Comparison of ENCODE assay signal across 26 mouse cellular contexts in genomic region chr7:25192110-25192509, GRCm38 (mm10). TPM values are rescaled to one million over a fixed set of nuclear protein-coding genes. Genes with fewer than 3 reads are reported as not detected.
DNase-seq lines count a peak whose midpoint lies in the region; ATAC-seq and TF ChIP-seq lines count a peak whose summit lies in the region.
"Had no signal": no experiment of that assay in that cellular context is flagged by ENCODE, and none has a peak within 500 bp of the region (broad histone marks: within the 10 kb centered on the region; RNA-seq: fewer than 3 reads in every experiment).

No protein-coding gene starts in this region.

- H3K9me3 ChIP-seq in forebrain, postnatal 0 days (ENCODE audit: low read length) = no peaks in the 10 kb centered on the region
- H3K9me3 ChIP-seq in forebrain, embryonic 10.5 days = no peaks in the 10 kb centered on the region
- H3K9me3 ChIP-seq in midbrain, postnatal 0 days (ENCODE audit: low read length) = no peaks in the 10 kb centered on the region
- H3K9me3 ChIP-seq in kidney, embryonic 15.5 days (replicated peaks) = no peaks in the 10 kb centered on the region
- no peaks in the 10 kb centered on the region for H3K9me3 ChIP-seq in liver, embryonic 11.5 days (ENCODE audit: control insufficient read depth, low read length)
- H3K9me3 ChIP-seq: embryonic facial prominence, embryonic 12.5 days; forebrain, embryonic 12.5 days; limb, embryonic 13.5 days; megakaryocyte, embryonic 14.5 days had no signal

- WGBS in forebrain, postnatal 0 days = 70% methylated on average over 8 of the region's 8 CpGs
- 80% methylated on average over 8 of the region's 8 CpGs for WGBS in forebrain, embryonic 10.5 days
- WGBS in midbrain, postnatal 0 days = 71% methylated on average over 8 of the region's 8 CpGs
- WGBS in kidney, embryonic 15.5 days = 81% methylated on average over 8 of the region's 8 CpGs
- WGBS in liver, embryonic 11.5 days = 80% methylated on average over 8 of the region's 8 CpGs

- H3K27me3 ChIP-seq in forebrain, postnatal 0 days (ENCODE audit: insufficient read depth, low read length) = no peaks in the 10 kb centered on the region
- peaks cover 6% of the 10 kb centered on the region; the same call in 1 of the 2 replicates for H3K27me3 ChIP-seq in forebrain, embryonic 10.5 days (ENCODE audit: poor library complexity, severe bottlenecking)
- no peaks in the 10 kb centered on the region for H3K27me3 ChIP-seq in midbrain, postnatal 0 days (ENCODE audit: insufficient read depth, low read length)
- no peaks in the 10 kb centered on the region for H3K27me3 ChIP-seq in kidney, embryonic 15.5 days
- H3K27me3 ChIP-seq in liver, embryonic 11.5 days (replicated peaks; ENCODE audit: control insufficient read depth, insufficient read depth, low read length) = no peaks in the 10 kb centered on the region
- H3K27me3 ChIP-seq: embryonic facial prominence, embryonic 12.5 days; forebrain, embryonic 12.5 days; limb, embryonic 13.5 days had no signal

- H3K4me2 ChIP-seq in forebrain, postnatal 0 days (ENCODE audit: low read depth) = no peak overlapping the region
- H3K4me2 ChIP-seq in midbrain, postnatal 0 days (ENCODE audit: low read depth, low read length, poor library complexity, severe bottlenecking) = no peak overlapping the region
- no peak overlapping the region for H3K4me2 ChIP-seq in kidney, embryonic 15.5 days
- H3K4me2 ChIP-seq in liver, embryonic 11.5 days = no peak overlapping the region
- H3K4me2 ChIP-seq: embryonic facial prominence, embryonic 12.5 days; forebrain, embryonic 12.5 days; heart, embryonic 11.5 days; limb, embryonic 13.5 days; lung, embryonic 14.5 days had no signal

- TF ChIP-seq CTCF in forebrain, postnatal 0 days (IDR thresholded peaks at IDR 0.05; ENCODE audit: low read depth) = no peak
- no peak for TF ChIP-seq CTCF in midbrain, postnatal 0 days (IDR thresholded peaks at IDR 0.05)

- no peak overlapping the region for H3K9ac ChIP-seq in forebrain, postnatal 0 days
- H3K9ac ChIP-seq in midbrain, postnatal 0 days (replicated peaks; ENCODE audit: low read length, poor library complexity, severe bottlenecking) = no peak overlapping the region
- H3K9ac ChIP-seq in kidney, embryonic 15.5 days = no peak overlapping the region
- no peak overlapping the region for H3K9ac ChIP-seq in liver, embryonic 11.5 days (ENCODE audit: low read depth, low read length)
- H3K9ac ChIP-seq: embryonic facial prominence, embryonic 12.5 days; forebrain, embryonic 12.5 days; limb, embryonic 13.5 days; liver, embryonic 14.5 days; lung, embryonic 14.5 days had no signal

- H3K36me3 ChIP-seq in forebrain, postnatal 0 days (ENCODE audit: insufficient read depth) = no peaks in the 10 kb centered on the region
- no peaks in the 10 kb centered on the region for H3K36me3 ChIP-seq in forebrain, embryonic 10.5 days (replicated peaks)
- H3K36me3 ChIP-seq in midbrain, postnatal 0 days (ENCODE audit: insufficient read depth, low read length) = no peaks in the 10 kb centered on the region
- no peaks in the 10 kb centered on the region for H3K36me3 ChIP-seq in kidney, embryonic 15.5 days
- H3K36me3 ChIP-seq in liver, embryonic 11.5 days (ENCODE audit: control insufficient read depth, insufficient read depth, low read length) = no peaks in the 10 kb centered on the region
- H3K36me3 ChIP-seq: embryonic facial prominence, embryonic 12.5 days; forebrain, embryonic 12.5 days; limb, embryonic 13.5 days had no signal

- no peak overlapping the region for H3K27ac ChIP-seq in forebrain, postnatal 0 days (ENCODE audit: low read depth, low read length)
- no peak overlapping the region for H3K27ac ChIP-seq in forebrain, embryonic 10.5 days
- H3K27ac ChIP-seq in midbrain, postnatal 0 days (ENCODE audit: low read depth, low read length) = no peak overlapping the region
- H3K27ac ChIP-seq in kidney, embryonic 15.5 days = no peak overlapping the region
- no peak overlapping the region for H3K27ac ChIP-seq in liver, embryonic 11.5 days (ENCODE audit: low read depth, low read length)
- H3K27ac ChIP-seq: embryonic facial prominence, embryonic 12.5 days; forebrain, embryonic 12.5 days; layer of hippocampus, adult 2 months; limb, embryonic 13.5 days; liver, embryonic 14.5 days had no signal

- no peak overlapping the region for H3K4me3 ChIP-seq in forebrain, postnatal 0 days (ENCODE audit: low read depth, low read length)
- no peak overlapping the region for H3K4me3 ChIP-seq in forebrain, embryonic 10.5 days
- no peak overlapping the region for H3K4me3 ChIP-seq in midbrain, postnatal 0 days (ENCODE audit: low read depth, low read length)
- no peak overlapping the region for H3K4me3 ChIP-seq in kidney, embryonic 15.5 days (replicated peaks)
- no peak overlapping the region for H3K4me3 ChIP-seq in liver, embryonic 11.5 days (ENCODE audit: low read depth, low read length)
- H3K4me3 ChIP-seq: embryonic facial prominence, embryonic 12.5 days; forebrain, embryonic 12.5 days; layer of hippocampus, adult 2 months; limb, embryonic 13.5 days; megakaryocyte, embryonic 14.5 days had no signal

- H3K4me1 ChIP-seq in forebrain, postnatal 0 days (ENCODE audit: insufficient read depth) = no peaks in the 10 kb centered on the region
- peaks cover 6% of the 10 kb centered on the region; the same call in 1 of the 2 replicates for H3K4me1 ChIP-seq in forebrain, embryonic 10.5 days
- no peaks in the 10 kb centered on the region for H3K4me1 ChIP-seq in midbrain, postnatal 0 days (ENCODE audit: insufficient read depth, low read length)
- H3K4me1 ChIP-seq in kidney, embryonic 15.5 days = no peaks in the 10 kb centered on the region; the same call in 1 of the 2 replicates
- H3K4me1 ChIP-seq in liver, embryonic 11.5 days (replicated peaks; ENCODE audit: control insufficient read depth, insufficient read depth, low read length) = peaks cover 8% of the 10 kb centered on the region; the same call in 1 of the 2 replicates
- H3K4me1 ChIP-seq: embryonic facial prominence, embryonic 12.5 days; limb, embryonic 13.5 days had no signal

- DNase-seq in forebrain, postnatal 0 days = no peak
- no peak for DNase-seq in forebrain, embryonic 10.5 days (ENCODE audit: extremely low spot score, low spot score)
- peak; percentile 25 for DNase-seq in retina, postnatal 1 day
- DNase-seq in retina, embryonic 14.5 days (ENCODE audit: low spot score) = no peak
- peak; percentile 30 for DNase-seq in brain, adult 2 months (ENCODE audit: low read depth, low spot score)
- DNase-seq in midbrain, postnatal 0 days (ENCODE audit: low spot score) = peak; percentile 64
- no peak for DNase-seq in liver, embryonic 11.5 days (ENCODE audit: low spot score)
- DNase-seq: adrenal gland, postnatal 36 days; cerebellum, adult 11-12 months; gastrocnemius, postnatal 10 days; heart, adult 11 months; kidney, adult 9 months; kidney, postnatal 25 days; lung, embryonic 14.5 days; lung, postnatal 36 days; thymus, postnatal 4 days had no signal

- peak; percentile 25; the same call in 1 of the 2 replicates for ATAC-seq in forebrain, postnatal 0 days
- peak; percentile 80 for ATAC-seq in midbrain, postnatal 0 days (ENCODE audit: low FRiP score)
- no peak for ATAC-seq in kidney, embryonic 15.5 days (replicated peaks; ENCODE audit: low FRiP score)
- no peak for ATAC-seq in liver, embryonic 11.5 days (replicated peaks; ENCODE audit: low FRiP score)
- ATAC-seq: CD4-positive, CD25-positive, alpha-beta regulatory T cell, adult 4 months; intestine, embryonic 16.5 days had no signal

RNA-seq across cellular contexts. Expression of gene Pou2f2, which starts 12.6 kb away (rescaled TPM):
- total RNA-seq in forebrain, postnatal 0 days (2014; rRNA removed) = 5.8 and 6.0 TPM in 2 replicates
- 9.8 and 21.2 TPM in 2 replicates for polyA plus RNA-seq in forebrain, postnatal 0 days (2015; fragmentation: Nextera tagmentation; extraction: Ambion mirVana)
- polyA plus RNA-seq in forebrain, embryonic 10.5 days (2016; fragmentation: Nextera tagmentation; extraction: Ambion mirVana) = 5.5 and 7.0 TPM in 2 replicates
- total RNA-seq in midbrain, postnatal 0 days (2014; rRNA removed) = 7.6 and 9.0 TPM in 2 replicates
- 28.9 and 35.9 TPM in 2 replicates for polyA plus RNA-seq in midbrain, postnatal 0 days (2015; fragmentation: Nextera tagmentation; extraction: Ambion mirVana)
- polyA plus RNA-seq in kidney, embryonic 15.5 days (2015; fragmentation: Nextera tagmentation; extraction: Ambion mirVana) = 0.64 and 2.5 TPM in 2 replicates
- 2.2 and 3.2 TPM in 2 replicates for polyA plus RNA-seq in liver, embryonic 11.5 days (2014; fragmentation: Nextera tagmentation; extraction: Ambion mirVana)

RNA-seq across cellular contexts. Expression of gene Dedd2, which starts 28.3 kb away (rescaled TPM):
- total RNA-seq in forebrain, postnatal 0 days (2014; rRNA removed) = 23.4 and 25.3 TPM in 2 replicates
- 14.9 and 17.3 TPM in 2 replicates for polyA plus RNA-seq in forebrain, postnatal 0 days (2015; fragmentation: Nextera tagmentation; extraction: Ambion mirVana)
- 8.8 and 10.7 TPM in 2 replicates for polyA plus RNA-seq in forebrain, embryonic 10.5 days (2016; fragmentation: Nextera tagmentation; extraction: Ambion mirVana)
- 25.9 and 27.8 TPM in 2 replicates for total RNA-seq in midbrain, postnatal 0 days (2014; rRNA removed)
- 17.7 and 18.7 TPM in 2 replicates for polyA plus RNA-seq in midbrain, postnatal 0 days (2015; fragmentation: Nextera tagmentation; extraction: Ambion mirVana)
- 10.2 and 11.7 TPM in 2 replicates for polyA plus RNA-seq in kidney, embryonic 15.5 days (2015; fragmentation: Nextera tagmentation; extraction: Ambion mirVana)
- polyA plus RNA-seq in liver, embryonic 11.5 days (2014; fragmentation: Nextera tagmentation; extraction: Ambion mirVana) = 19.6 and 21.1 TPM in 2 replicates

RNA-seq across cellular contexts. Expression of gene Zfp526, which starts 29.1 kb away (rescaled TPM):
- 5.0 and 8.3 TPM in 2 replicates for total RNA-seq in forebrain, postnatal 0 days (2014; rRNA removed)
- polyA plus RNA-seq in forebrain, postnatal 0 days (2015; fragmentation: Nextera tagmentation; extraction: Ambion mirVana) = 0.59 and 0.98 TPM in 2 replicates
- polyA plus RNA-seq in forebrain, embryonic 10.5 days (2016; fragmentation: Nextera tagmentation; extraction: Ambion mirVana) = 2.6 and 2.9 TPM in 2 replicates
- 8.1 and 9.5 TPM in 2 replicates for total RNA-seq in midbrain, postnatal 0 days (2014; rRNA removed)
- 0.94 and 1.0 TPM in 2 replicates for polyA plus RNA-seq in midbrain, postnatal 0 days (2015; fragmentation: Nextera tagmentation; extraction: Ambion mirVana)
- polyA plus RNA-seq in kidney, embryonic 15.5 days (2015; fragmentation: Nextera tagmentation; extraction: Ambion mirVana) = 2.5 and 2.6 TPM in 2 replicates
- 4.0 and 4.2 TPM in 2 replicates for polyA plus RNA-seq in liver, embryonic 11.5 days (2014; fragmentation: Nextera tagmentation; extraction: Ambion mirVana)

RNA-seq across cellular contexts. Expression of gene Gsk3a, which starts 45.5 kb away (rescaled TPM):
- total RNA-seq in forebrain, postnatal 0 days (2014; rRNA removed) = 150 and 154 TPM in 2 replicates
- polyA plus RNA-seq in forebrain, postnatal 0 days (2015; fragmentation: Nextera tagmentation; extraction: Ambion mirVana) = 21.0 and 21.5 TPM in 2 replicates
- polyA plus RNA-seq in forebrain, embryonic 10.5 days (2016; fragmentation: Nextera tagmentation; extraction: Ambion mirVana) = 10.7 and 10.8 TPM in 2 replicates
- 155 and 169 TPM in 2 replicates for total RNA-seq in midbrain, postnatal 0 days (2014; rRNA removed)
- polyA plus RNA-seq in midbrain, postnatal 0 days (2015; fragmentation: Nextera tagmentation; extraction: Ambion mirVana) = 20.3 and 20.6 TPM in 2 replicates
- polyA plus RNA-seq in kidney, embryonic 15.5 days (2015; fragmentation: Nextera tagmentation; extraction: Ambion mirVana) = 10.7 and 12.1 TPM in 2 replicates
- 11.0 and 13.0 TPM in 2 replicates for polyA plus RNA-seq in liver, embryonic 11.5 days (2014; fragmentation: Nextera tagmentation; extraction: Ambion mirVana)

RNA-seq across cellular contexts. Expression of gene Erf, which starts 58.5 kb away (rescaled TPM):
- 11.8 and 16.5 TPM in 2 replicates for total RNA-seq in forebrain, postnatal 0 days (2014; rRNA removed)
- polyA plus RNA-seq in forebrain, postnatal 0 days (2015; fragmentation: Nextera tagmentation; extraction: Ambion mirVana) = 3.7 and 4.5 TPM in 2 replicates
- 8.4 and 10.1 TPM in 2 replicates for polyA plus RNA-seq in forebrain, embryonic 10.5 days (2016; fragmentation: Nextera tagmentation; extraction: Ambion mirVana)
- total RNA-seq in midbrain, postnatal 0 days (2014; rRNA removed) = 15.8 TPM in 2 replicates
- polyA plus RNA-seq in midbrain, postnatal 0 days (2015; fragmentation: Nextera tagmentation; extraction: Ambion mirVana) = 2.2 and 3.0 TPM in 2 replicates
- polyA plus RNA-seq in kidney, embryonic 15.5 days (2015; fragmentation: Nextera tagmentation; extraction: Ambion mirVana) = 16.9 and 17.9 TPM in 2 replicates
- polyA plus RNA-seq in liver, embryonic 11.5 days (2014; fragmentation: Nextera tagmentation; extraction: Ambion mirVana) = 13.8 and 16.4 TPM in 2 replicates

Comparison
In these comparisons a context has a peak if more than half of its experiments do, and no peak if none do; other contexts are left out.
1. DNase-seq: peak in retina, postnatal 1 day (single experiment), brain, adult 2 months (single experiment) and midbrain, postnatal 0 days (single experiment); none in forebrain, postnatal 0 days (single experiment), forebrain, embryonic 10.5 days (single experiment), retina, embryonic 14.5 days (single experiment) and liver, embryonic 11.5 days (single experiment).
2. ATAC-seq: peak in forebrain, postnatal 0 days (single experiment) and midbrain, postnatal 0 days (single experiment); none in kidney, embryonic 15.5 days (single experiment) and liver, embryonic 11.5 days (single experiment).